Mouse (Mus musculus) brain, embryonic 14.5 days (tissue): ENCODE measurements around the gene Lefty1.

Experiments used
- CTCF ChIP-seq: fragments of 200-500 bp; IDR thresholded peaks from 2 replicates; pipeline ENCODE4 v1.5.1; 2012; ENCODE audit warnings: inconsistent platforms, mild to moderate bottlenecking, moderate library complexity, borderline replicate concordance; ENCODE audit not compliant: insufficient read depth, insufficient read length; ENCODE audit errors: extremely low read depth
- POLR2A ChIP-seq: fragments of 200-500 bp; IDR thresholded peaks from 2 replicates; pipeline ENCODE4 v1.6.1; 2012; ENCODE audit warnings: mild to moderate bottlenecking, inconsistent platforms, borderline replicate concordance; ENCODE audit not compliant: poor library complexity, insufficient read depth, insufficient read length, severe bottlenecking; ENCODE audit errors: extremely low read depth

DNA sequence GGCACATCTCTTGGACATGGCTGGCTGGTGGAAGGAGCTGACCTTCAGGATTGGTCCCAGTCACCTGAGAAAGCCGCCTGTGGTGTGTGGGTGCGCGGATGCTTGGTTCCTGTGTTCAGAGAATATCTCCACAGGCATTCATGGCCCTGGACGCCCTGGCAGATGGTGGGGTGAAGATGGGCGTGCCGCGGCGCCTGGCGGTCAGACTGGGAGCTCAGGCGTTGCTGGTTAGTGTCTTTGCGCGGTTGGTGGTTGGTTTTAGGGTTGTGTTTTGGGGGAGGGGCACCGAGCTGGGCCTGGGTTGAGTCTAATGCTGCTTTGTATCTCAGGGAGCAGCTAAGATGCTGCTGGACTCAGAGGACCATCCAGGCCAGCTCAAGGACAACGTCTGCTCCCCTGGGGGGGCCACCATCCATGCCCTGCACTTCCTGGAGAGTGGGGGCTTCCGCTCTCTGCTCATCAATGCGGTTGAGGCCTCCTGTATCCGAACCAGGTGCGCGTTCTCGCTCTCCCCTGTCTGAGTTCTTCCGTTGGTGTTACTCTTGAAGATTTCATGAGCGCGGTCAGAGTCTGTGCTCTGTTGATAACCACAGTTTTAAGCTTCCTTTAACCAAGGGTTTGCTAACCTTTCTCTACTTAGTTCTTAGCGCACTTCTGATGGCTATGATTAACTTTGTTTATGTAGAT, 28.2 kb upstream of the Lefty1 start:
- no peak for TF ChIP-seq CTCF
- TF ChIP-seq POLR2A, result no peak
